Mouse (Mus musculus) limb, embryonic 10.5 days (tissue): Measurements from ENCODE around the gene Ptma. TPM values are rescaled to one million over a fixed set of nuclear protein-coding genes. Genes with fewer than 3 reads are reported as not detected.

Experiments used
- polyA plus RNA-seq: library from polyadenylated mRNA; unstranded; fragments of >200 nt; fragmentation: Nextera tagmentation; extraction: Ambion mirVana; gene quantifications from 2 replicates; pipeline ENCODE4 v1.2.1, GENCODE M21; 2016

Gene Ptma
- polyA plus RNA-seq, 1 experiment from 2014 or later = 3,422 TPM

Other genes with a start within 250 kb of the Ptma start
- gene B3gnt7, start 223.9 kb upstream of the Ptma start, polyA plus RNA-seq = 3.4 and 3.9 TPM in 2 replicates
- gene Ncl, start 167.3 kb upstream of the Ptma start, polyA plus RNA-seq = 554 and 638 TPM in 2 replicates
- 0.15 and 0.24 TPM in 2 replicates for gene Nmur1, start 100.5 kb upstream of the Ptma start, polyA plus RNA-seq
- gene Tex44, start 100.4 kb upstream of the Ptma start, polyA plus RNA-seq = not detected in 2 replicates
- 60.5 and 74.6 TPM in 2 replicates for gene Pde6d, start 55.9 kb downstream of the Ptma start, polyA plus RNA-seq
- gene Cops7b, start 56.2 kb downstream of the Ptma start, polyA plus RNA-seq = 77.0 and 79.9 TPM in 2 replicates
- gene Nppc, start 143.8 kb downstream of the Ptma start, polyA plus RNA-seq = 0.34 and 0.59 TPM in 2 replicates
- gene Dis3l2, start 177.1 kb downstream of the Ptma start, polyA plus RNA-seq = 27.1 and 34.7 TPM in 2 replicates